Mouse (Mus musculus) adrenal gland (tissue): ENCODE results near the gene Nsg2.

Experiments used
- intact Hi-C: fragments of 180-260 bp; cut with DNase I; formaldehyde crosslinking; loops from one replicate; pipeline ENCODE4 v1.15.1; 2025

Nsg2 gene

DNA sequence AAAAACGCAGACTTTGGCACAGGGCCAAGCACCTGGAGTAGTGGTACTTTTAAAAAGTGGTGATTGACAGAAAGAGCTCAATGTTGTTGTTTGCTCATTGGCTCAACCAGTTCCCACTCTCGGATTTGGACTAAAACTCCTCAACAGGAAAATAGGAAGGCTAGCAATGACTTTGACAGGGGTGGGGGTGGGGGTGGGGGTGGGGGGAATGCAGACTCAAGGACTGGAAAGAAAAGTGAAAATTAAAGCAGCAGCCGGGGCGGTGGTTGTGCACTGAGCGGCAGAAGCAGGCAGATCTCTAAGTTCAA, 10.4 kb downstream of the Nsg2 start:
- intact Hi-C loops: no loop called here

DNA sequence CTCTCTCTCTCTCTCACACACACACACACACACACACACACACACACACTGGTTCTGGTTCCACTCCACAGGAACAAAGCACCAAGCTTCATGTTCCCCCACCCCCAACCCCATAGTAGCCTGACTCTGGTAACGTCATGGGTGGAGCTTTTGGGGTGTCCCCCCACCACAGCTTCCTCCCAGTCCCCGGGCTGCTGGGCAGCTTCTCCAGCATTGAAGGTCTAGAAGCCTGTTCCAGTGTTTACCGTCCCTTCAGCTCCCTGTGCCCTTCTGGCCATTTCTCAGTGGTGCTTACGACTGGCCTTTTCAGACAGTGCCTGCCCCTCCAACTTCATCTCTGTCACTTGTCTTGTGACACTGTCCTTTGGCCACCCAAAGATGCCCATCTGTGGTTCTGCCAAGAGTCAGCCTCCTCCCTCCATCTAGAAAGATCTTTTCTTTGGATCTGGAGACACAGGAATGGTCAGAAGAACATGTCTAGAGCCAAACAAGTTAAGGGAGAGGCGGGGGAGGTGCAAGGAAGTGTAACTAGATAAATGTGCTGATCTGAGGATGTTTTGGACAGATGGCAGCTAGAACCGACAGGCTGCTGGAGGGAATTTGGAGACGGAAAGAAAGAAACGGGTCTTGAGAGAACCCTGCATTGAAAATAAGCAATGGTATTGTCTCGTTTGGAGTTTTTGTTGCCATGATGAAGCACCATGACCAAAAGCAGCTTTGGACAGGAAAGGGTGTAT, 11.8 kb downstream of the Nsg2 start:
- intact Hi-C loops: no loop called here

DNA sequence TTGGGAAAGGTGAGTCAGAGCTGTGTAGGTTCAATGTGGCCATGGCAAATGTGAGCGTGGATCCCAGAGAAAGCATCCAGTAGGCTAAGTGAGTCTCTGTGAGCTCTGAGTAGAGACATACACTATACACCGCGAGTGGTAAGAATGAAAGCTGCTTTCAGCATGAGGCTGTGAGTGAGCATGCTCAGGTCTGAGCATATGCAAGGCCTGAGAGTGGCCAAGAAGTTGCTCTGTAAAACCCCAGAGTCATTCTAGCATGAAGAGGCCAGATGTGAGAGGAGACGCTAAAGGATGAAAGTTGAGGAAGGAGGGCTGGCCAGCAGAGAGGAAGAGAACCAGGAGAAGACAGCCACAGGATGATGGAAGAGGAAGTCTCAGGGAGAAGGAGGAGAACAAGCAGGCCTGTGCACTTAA, 12.8 kb downstream of the Nsg2 start:
- intact Hi-C loops: no loop called here

DNA sequence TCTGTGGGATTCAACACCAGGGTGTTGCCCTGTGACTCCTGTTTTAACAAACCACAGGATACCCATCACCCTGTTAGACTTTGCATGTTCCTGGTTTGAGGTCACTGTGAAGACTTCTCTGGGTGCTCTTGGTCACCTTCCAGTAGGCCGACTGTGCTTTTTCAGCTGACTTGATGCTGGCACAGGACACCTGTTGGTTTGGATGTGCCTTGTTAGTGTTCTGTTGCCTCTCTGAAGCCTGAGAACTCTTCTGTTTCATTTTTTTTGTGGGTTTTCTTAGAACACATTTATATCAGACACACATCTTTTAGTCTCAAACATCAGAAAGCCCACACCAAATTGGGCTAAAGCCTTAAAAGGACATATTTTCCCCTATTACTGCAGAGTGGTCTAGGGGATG, 13.3 kb downstream of the Nsg2 start:
- intact Hi-C loops: no loop called here

DNA sequence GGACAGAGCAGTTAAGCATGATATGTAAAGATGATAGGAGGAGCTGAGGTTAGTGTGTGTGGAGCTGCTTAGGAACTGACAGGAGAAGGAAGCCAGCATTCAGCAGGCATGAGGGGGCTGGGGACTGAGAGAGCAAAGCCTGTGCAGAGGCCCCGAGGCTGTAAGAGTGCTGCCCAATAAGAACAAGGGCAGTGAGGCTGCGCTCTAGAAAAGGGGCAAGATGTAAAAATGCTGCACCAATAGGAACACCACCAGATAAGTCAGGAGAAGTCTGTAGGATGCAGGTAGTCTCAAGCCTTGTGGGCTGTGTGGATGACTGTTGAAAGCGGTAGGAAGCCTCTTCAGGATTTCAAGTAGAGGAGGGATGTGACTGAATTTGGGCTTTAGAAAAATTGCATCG, 17.9 kb downstream of the Nsg2 start:
- intact Hi-C loops: no loop called here

DNA sequence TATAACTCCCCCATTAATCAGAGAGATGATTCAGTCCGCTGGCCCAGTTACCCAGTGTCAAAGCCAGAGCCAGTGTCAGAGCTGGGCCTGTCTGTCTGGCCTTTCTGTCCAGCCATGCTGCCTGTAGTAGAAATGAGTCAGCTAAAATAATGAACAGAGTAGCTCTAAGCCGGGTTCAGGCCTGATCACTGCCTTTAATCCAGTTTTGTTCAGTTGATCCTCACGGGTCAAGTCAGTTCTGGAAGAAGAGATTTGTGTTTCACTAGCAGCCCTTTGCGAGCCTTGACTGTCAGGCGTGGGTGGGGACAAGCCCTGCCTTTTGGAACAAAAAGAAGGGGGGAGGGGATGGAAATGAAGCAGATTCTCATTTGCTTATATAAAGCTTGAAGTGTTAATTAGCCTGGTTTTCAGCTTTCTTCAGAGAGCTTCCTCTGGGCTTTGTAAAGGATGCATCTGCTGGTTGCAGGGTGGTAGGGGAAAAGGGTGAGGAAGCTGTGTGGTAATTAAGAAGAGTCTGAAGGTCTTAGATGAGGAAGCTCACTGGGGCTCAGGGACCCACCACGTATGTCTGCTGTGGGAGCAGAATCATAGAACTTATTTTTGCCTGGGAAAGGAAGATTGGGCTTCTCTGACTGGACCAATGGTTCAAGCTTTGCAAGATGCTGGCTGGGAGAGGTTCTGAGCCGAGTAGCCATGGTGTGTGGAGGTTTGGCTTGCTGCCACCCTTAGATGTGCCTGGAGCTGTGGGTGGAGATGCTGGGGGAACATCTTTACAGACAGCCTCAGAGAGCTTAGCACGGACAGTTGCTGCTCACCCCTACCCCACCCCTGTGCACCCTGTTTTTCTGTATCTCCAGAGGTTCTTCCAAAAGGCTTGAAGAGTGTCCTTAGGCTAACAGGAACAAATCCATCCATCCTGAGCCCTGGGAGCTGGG, 20.0 kb downstream of the Nsg2 start:
- intact Hi-C loops: no loop called here

DNA sequence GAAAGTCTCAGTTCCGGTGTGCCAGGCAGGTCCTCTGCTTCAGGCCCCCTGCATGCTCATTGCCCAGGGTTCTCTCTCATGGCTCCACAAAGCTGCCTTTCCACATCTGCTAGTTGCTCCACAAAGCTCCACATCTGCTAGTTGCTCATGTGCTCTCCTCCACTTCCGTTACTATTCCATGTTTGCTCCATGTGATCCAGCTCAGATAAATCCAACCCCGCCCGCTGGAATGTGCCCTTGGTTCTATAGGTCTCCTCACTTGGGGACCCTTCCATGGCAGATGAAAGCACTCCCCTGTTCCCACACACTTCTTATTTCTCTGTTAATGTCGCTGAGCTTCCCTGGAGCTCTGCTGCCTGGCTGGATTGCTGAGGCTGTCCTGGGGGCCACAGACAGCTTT, 26.4 kb downstream of the Nsg2 start:
- intact Hi-C loops: no loop called here

DNA sequence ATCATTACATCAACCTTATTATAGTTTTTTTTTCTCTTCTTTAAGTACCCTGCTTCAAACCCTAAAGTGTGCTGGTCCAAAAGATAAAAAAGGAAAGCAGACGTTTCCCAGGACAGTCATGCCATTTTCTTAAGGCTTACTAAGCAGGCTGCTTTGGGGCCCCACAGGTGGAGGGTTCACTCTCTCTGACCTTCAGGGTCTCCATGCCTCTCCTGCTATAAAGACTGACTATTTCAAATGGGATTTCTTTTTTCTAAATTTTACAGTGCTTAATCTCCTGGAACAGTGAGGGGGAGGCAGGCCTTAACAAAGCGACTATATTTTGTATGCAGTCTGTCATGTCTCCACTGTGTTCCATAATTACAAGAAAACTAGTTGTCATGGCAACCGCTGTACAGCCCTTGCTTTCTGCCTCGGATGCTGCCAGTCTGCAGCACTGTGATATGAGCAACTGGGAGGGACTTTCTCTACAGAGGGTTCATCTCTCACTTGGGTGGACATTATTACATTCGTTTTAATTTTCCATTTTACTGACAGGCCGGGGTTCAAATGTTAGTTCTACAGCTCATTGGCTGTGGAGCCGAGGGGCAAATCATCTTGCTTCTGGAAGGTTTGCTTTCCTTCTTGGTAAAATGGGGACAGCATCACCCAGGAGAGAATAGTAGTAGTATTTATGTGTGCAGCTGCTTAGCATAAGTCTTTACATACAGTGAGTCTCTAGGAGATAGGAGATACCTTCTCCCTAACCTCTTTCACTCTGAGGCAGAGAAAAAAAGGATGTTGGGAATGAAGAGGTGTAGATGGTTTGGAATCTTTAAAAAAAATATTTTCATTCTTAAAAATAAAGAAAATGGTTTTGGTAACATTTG, 27.4 kb downstream of the Nsg2 start:
- intact Hi-C loops: no loop called here

DNA sequence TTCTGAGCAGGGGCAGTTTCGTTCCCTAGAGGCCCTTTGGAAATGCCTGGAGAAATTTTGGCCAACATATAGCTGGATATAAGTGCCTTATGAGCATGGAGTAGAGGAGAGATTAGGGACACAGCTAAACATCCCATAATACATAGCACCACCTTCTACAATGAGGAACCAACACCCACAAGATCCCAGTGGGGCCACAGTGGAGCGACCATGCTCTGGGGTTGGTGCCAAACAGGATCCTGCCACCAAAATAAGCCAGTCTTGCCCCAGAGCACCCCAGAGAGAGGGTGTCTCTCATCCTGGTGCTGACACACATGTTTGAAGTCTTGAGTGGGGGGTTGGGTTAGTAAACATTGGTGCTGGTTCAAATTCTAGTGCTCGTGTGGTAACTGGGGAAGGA, 28.3 kb downstream of the Nsg2 start:
- intact Hi-C loops: no loop called here

DNA sequence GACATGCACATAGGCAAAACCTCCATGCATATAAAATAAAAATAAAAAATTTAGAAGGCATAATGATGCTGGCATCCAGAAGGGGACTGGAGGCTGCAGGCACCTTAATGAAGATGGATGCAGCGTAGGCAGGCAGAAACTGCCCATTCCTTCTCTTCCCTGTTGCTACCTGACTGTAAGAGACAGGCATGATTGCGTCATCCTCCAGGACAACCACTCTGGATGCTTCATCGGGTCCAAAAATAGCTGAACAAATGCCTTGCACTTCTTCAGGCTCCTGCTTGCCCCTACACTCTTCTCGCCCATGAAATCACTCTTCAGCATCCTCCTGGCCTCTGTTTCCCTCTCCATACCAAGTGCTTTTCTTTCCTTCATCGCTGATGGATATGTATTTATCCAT, 29.1 kb downstream of the Nsg2 start:
- intact Hi-C loops: no loop called here

DNA sequence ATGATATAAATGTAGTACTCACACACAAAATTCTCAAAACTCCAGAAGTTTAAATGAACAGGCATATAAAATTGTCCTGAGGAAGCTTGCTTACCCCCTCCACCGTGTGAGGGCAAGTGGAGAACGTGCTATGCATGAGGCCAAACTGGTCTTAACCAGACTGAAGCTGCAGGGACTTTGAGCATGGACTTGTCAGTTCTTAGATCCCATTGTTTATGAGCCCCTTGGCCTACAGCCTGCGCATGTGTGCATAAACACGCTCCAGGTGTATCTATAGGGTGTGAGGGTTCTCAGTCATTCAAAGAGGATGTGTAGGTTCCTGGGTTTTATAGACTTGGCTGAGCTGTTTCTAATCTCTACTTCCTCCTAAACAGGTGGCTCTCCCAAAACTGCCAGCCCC, 31.1 kb downstream of the Nsg2 start:
- intact Hi-C loops: no loop called here

DNA sequence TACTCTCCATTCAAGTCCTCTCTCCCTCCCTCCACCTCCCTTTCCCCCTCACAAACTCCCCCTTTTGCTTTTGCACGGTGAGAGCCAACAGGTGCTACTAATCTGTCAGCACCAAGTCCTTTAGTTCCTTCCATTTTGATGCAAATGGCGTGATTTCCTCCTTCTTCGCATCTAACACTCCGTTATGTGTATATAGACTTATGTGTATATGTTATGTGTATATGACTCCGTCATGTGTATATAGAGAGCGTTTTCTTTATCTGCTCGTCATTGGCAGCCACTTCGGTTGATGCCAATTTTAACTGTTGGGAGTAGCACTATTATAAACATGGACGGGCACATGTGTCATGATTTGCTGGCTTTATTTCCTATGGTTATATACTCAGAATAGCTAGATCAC, 31.8 kb downstream of the Nsg2 start:
- intact Hi-C loops: no loop called here

DNA sequence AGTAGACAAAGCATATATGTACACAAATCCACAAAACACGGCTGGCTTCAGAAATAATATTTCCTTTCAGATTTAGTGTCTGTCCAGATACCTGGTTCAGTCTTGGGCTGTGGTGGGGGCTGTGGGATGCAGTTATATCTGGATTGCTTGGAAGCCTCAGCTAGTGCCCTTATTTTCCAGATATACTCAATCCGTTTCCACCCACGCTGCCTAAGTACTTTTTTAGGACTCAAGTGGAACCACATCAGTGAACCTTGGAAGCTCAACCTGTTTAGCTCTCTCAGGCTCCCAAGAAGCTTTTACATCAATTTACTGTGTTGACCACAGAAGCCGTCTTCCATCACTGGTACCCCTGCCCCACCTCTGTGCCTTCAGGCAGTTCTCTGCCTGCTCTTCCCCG, 35.6 kb downstream of the Nsg2 start:
- intact Hi-C loops: no loop called here

DNA sequence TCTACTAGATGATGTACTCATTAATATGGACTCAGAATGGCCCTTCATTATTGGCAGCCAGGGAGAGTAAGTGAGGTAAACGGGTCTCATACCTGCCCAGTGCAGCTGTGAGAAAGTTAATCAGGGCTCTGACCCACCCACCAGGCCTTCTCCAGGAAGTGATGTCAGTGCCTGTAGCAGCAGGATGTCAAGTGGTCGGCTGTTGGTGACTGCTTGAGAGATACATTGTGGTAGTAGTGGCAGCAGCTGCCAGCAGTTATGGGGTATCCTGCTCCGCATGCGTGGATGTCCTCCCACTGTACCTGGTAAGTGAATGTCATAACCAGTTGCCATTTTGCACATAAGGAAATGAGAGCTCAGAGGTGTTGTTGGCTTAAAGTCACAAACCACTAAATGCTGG, 39.4 kb downstream of the Nsg2 start:
- intact Hi-C loops: no loop called here

DNA sequence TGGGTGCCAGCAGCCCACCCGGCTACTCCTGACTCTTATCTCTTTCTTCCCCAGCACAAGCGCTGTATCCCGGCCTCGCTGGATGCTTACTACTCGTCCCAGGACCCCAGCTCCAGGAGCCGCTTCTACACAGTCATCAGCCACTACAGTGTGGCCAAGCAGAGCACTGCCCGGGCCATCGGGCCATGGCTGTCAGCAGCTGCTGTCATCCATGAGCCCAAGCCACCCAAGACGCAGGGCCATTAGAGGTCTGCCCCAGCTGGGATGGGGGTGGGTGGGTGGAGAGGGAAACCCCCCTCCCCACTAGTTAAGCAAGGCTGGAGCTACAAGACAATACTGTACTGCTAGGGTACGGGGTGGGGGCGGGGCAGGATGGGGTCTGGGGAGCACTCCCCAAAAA, 57.1 kb downstream of the Nsg2 start:
- intact Hi-C loops: no loop called here

DNA sequence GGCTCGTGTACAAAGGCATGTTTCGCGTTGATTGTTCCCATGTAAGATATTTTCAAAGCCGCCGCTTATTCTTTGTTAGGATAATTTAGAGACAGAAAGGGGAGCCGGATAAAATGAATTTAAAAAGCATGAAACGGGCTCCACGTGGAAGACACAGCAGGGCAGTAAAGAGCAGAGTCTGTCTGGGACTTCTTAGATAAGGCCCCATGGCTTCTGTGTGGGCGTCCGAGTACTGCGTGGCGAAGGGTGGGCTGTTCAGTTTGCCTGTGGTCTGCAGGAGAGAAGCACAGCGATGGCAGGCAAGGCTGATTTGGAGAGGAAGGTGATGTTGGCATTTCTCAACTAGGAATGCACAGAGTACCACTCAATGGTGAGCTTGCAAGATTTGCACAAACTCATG, 57.6 kb downstream of the Nsg2 start:
- intact Hi-C loops: no loop called here

DNA sequence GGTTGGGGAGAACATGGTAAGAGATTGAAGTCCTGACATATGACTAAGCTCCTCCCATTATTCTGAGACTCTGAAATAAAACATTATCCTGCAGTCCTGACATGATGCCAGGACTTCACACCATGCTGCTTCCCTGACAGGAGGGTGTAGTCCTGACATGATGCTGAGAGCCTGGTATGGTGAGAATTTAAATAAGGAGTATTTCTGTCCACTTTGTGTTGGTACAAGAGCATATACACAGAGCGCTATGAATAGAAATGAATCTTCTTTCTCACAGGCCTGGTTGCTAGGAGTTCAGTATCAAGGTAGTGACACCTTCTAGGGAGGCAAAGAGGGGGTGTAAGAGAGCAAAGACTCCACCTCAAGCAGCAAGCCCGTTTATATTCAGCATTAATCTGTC, 60.8 kb downstream of the Nsg2 start:
- intact Hi-C loops: no loop called here

DNA sequence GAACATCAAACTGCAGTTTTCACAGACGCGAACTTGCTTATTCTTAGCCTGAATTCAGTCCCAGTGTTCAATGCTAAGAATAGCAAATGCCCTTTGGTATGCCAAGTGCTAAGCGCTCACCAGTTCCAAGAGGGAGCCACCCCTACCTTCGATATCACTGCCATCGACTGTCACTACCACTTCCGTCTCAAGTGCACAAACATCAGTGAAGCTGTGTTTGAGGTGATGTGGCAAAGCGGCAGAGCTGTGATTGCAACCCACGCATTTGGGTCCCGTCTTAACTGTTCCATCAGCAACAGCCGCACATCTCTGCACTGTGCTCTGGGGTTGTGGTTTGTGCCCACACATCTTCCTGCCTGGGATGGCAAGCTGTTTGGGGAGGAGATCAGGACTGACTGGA, 61.6 kb downstream of the Nsg2 start:
- intact Hi-C loops: no loop called here

DNA sequence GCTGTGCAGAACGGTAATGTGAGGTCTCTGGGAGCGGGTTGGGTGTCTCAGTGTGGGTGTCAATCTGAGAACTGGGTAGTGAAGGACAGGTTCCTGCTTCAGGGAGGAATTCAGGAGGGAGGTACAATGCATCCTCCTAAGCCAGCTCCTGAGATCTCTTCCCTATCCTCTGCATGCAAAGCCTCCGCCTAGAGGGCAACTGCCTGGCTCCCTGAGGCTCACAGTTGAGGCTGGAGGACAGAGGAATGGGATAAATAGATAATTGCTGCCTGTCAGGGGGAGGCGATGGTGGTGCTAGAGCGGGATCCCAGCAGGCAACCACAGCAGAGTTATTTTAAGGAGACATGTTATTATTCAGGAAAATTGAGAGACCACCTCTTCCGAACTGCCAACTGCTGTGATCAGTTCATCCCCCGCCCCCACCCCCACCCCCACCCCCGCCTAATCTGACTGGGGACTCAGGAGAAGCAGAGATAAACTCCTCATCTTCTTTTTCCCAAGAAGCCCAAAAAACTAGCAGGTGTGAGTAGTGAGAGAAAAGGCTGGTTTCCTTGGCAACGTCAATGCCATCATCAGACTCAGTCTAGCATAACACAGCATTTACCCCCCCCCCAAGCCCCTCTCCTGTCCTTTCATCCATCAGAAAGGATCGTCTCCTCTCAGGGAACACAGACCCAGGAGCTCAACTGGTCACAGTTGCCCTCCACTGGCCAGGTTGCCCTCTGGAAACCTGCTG, 63.7 kb downstream of the Nsg2 start:
- intact Hi-C loops: no loop called here

DNA sequence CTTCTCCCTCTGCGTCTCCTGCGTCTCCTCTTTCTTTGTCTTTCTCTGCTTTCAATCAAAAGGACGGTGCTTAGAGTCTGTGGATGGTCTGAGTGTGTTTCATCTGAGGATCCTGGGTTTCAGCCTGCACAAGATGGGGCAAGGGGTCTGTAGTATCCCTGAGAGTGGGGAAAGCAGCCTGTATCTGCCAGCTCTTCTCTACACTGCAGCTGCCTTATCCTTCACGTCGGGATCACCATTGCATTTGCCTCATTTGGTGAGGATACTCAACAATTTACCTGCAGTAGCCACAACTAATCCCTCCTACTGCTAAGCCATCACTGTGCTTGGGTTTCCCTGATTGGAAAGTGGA, 64.2 kb downstream of the Nsg2 start:
- intact Hi-C loops: no loop called here

DNA sequence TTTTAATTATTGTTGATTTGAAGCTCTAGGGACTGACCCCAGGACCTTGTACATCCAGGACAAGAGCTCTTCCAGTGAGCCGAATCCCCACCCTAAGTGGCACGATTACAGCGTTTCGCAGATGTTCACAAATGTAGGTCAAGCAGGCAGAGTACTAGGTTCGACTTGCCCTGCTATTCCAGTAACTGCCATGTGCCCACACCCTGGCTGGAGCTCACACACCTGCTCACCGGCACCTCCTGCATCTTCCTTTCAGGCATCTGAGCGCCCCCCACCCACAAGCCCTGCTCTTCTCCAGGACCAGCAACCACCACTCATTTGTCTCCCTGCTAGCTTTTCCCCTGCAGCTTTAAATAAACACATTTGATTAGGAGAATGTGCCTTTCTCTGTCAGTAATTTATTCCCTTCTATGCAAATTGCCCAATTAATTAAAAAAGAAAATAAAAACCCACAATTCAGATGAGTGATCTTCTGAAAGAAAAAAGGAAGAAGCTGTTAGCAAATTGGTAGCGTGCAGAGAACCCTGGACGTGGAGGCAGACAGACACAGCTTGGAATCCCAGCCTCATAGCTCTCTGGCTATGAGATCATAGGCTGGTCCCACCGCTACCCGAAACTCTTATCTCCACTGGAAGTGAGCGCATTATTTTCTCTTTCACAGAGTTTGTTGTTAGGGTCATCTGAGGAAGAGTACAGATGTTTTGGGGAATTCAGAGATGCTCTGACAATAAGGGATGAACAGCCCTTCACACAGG, 68.7 kb downstream of the Nsg2 start:
- intact Hi-C loops: no loop called here
